Mouse (Mus musculus) hindbrain, postnatal 0 days (tissue): ENCODE measurements around the gene Scml4. TPM values are rescaled to one million over a fixed set of nuclear protein-coding genes. Genes with fewer than 3 reads are reported as not detected.
A peak's percentile ranks its signal among the peaks of the same experiment; 100 is the strongest.

Source experiments
- ATAC-seq: fragments of 200-750 bp; cut with Nextera tagmentation; 2 replicates; pipeline ENCODE4 v1.8.0; 2017; ENCODE audit warnings: mild to moderate bottlenecking, moderate TSS enrichment, moderate library complexity
- DNase-seq: peaks from one replicate; pipeline ENCODE4 v3.0.0-alpha.2; 2015; ENCODE audit warnings: low spot score
- H3K27ac ChIP-seq: fragments of 300-500 bp; sonication (generic); 2 replicates; pipeline ENCODE4 v1.5.1; 2014; ENCODE audit warnings: mild to moderate bottlenecking
- H3K27me3 ChIP-seq: fragments of 300-500 bp; sonication (generic); 2 replicates; pipeline ENCODE4 v1.6.1; 2014; ENCODE audit warnings: low read length, mixed read lengths; ENCODE audit not compliant: insufficient read depth
- H3K36me3 ChIP-seq: fragments of 300-500 bp; sonication (generic); 2 replicates; pipeline ENCODE4 v1.6.1; 2014; ENCODE audit warnings: low read length, mixed read lengths; ENCODE audit not compliant: insufficient read depth
- H3K4me1 ChIP-seq: fragments of 300-500 bp; sonication (generic); 2 replicates; pipeline ENCODE4 v1.6.1; 2014; ENCODE audit warnings: antibody characterized with exemption, low read length, mixed read lengths; ENCODE audit not compliant: insufficient read depth
- H3K4me2 ChIP-seq: fragments of 300-500 bp; sonication (generic); 2 replicates; pipeline ENCODE4 v1.6.1; 2014; ENCODE audit warnings: low read depth, mild to moderate bottlenecking, low read length, moderate library complexity, mixed read lengths
- H3K4me3 ChIP-seq: fragments of 300-500 bp; sonication (generic); 2 replicates; pipeline ENCODE4 v1.5.1; 2014; ENCODE audit warnings: low read length
- H3K9ac ChIP-seq: fragments of 300-500 bp; sonication (generic); replicated peaks from 2 replicates; pipeline ENCODE4 v1.6.1; 2014; ENCODE audit warnings: mild to moderate bottlenecking, low read length, moderate library complexity, mixed read lengths
- H3K9me3 ChIP-seq: fragments of 300-500 bp; sonication (generic); 2 replicates; pipeline ENCODE4 v1.6.1; 2016; ENCODE audit warnings: low read length, mixed read lengths
- CTCF ChIP-seq: IDR thresholded peaks from 2 replicates; pipeline ENCODE4 v1.5.1; 2016; ENCODE audit warnings: antibody characterized with exemption, control low read depth, low read depth
- WGBS: fragments of 180-500 bp; shearing (Covaris S2); extraction: QIAGEN DNeasy Blood & Tissue Kit; methylation state at CpG from one replicate; pipeline ENCODE4 v1.1.7; 2014; 5-methylcytosine and 5-hydroxymethylcytosine counted together
- polyA plus RNA-seq: library from polyadenylated mRNA; unstranded; fragments of >200 nt; fragmentation: Nextera tagmentation; extraction: Ambion mirVana; gene quantifications from 2 replicates; pipeline ENCODE4 v1.2.1, GENCODE M21; 2015
- total RNA-seq: library from RNA; depleted of rRNA; stranded (reverse); fragments of >200 nt; gene quantifications from 2 replicates; pipeline ENCODE4 v1.2.3, GENCODE M21; 2014

The Scml4 gene
- total and polyA plus RNA-seq, 2 experiments from 2014 or later, result 7.0 to 16.4 TPM

DNA sequence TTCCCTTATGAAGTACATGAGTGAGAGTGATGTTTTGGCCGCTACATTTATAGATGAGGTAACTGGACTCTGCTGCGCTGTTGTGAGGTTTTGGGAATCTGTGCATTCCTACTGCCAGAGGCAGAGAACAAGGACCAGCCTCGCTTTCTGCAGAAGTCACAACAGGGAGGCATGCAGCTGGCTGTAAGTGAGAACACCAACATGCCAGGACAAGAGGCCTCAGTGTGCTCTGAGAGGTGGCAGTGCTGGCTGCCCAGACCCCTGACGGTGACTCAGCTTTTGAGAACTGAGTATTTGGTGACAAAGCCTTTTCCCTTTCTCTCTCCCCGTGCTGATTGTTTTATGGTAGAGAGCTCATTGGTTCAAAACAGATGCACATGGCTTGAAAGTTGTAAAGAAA, 4.5 kb downstream of the Scml4 start:
- H3K36me3 ChIP-seq, result no peaks in the 10 kb centered on the region
- H3K27ac ChIP-seq, result peak overlapping the region; percentile 56; the same call in 1 of the 2 replicates
- no peak overlapping the region; the same call in 1 of the 2 replicates for H3K9ac ChIP-seq
- TF ChIP-seq CTCF, result no peak
- H3K9me3 ChIP-seq, result no peaks in the 10 kb centered on the region
- ATAC-seq (no peak), DNase-seq (peak; percentile 13)
- no peak overlapping the region for H3K4me3 ChIP-seq
- 32% methylated on average over 5 of the region's 5 CpGs for WGBS
- no peaks in the 10 kb centered on the region for H3K27me3 ChIP-seq
- peak overlapping the region; percentile 67; the same call in 1 of the 2 replicates for H3K4me2 ChIP-seq
- peaks cover 13% of the 10 kb centered on the region for H3K4me1 ChIP-seq

GRCm38 (mm10) chr10:42868416-42868815, 8.2 kb downstream of the Scml4 start:
- no peak overlapping the region for H3K4me2 ChIP-seq
- no peaks in the 10 kb centered on the region for H3K27me3 ChIP-seq
- H3K36me3 ChIP-seq, result no peaks in the 10 kb centered on the region
- DNase-seq (no peak), ATAC-seq (no peak)
- WGBS, result 90% methylated on average over 9 of the region's 9 CpGs
- H3K9ac ChIP-seq, result no peak overlapping the region
- H3K9me3 ChIP-seq, result no peaks in the 10 kb centered on the region
- no peak overlapping the region for H3K27ac ChIP-seq
- H3K4me3 ChIP-seq, result no peak overlapping the region
- peaks cover 20% of the 10 kb centered on the region for H3K4me1 ChIP-seq
- no peak for TF ChIP-seq CTCF

DNA sequence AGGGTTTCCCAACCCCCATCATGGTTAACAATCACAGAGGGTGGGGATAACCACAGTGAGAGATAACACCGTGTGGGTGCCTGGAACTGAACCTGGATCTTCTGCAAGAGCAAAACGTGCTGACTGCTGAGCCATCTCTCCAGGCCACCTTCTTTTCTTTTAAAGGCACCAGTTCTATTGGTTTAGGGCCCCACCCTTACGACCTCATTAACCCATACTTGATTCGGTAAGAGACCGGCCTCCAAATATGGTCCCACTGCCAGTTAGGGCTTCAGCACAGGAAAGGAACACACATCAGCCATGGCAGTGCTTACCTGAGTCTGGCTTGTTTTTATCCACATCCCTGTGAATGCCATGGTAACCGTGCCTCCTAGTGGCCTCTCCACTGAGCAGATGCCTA, 9.3 kb downstream of the Scml4 start:
- 80% methylated on average over 6 of the region's 6 CpGs for WGBS

GRCm38 (mm10) chr10:42872269-42873010, 12.3 kb downstream of the Scml4 start:
- H3K4me1 ChIP-seq, result peaks cover 14% of the 10 kb centered on the region; the same call in 1 of the 2 replicates
- no peaks in the 10 kb centered on the region for H3K27me3 ChIP-seq
- peak; percentile 38 for DNase-seq
- peak; percentile 63 for ATAC-seq
- 0 out of 2 replicates have a peak overlapping the region, but pooled peaks have one; percentile 32 for H3K27ac ChIP-seq
- no peak overlapping the region for H3K4me3 ChIP-seq
- H3K4me2 ChIP-seq, result no peak overlapping the region
- no peak for TF ChIP-seq CTCF
- no peak overlapping the region for H3K9ac ChIP-seq
- H3K9me3 ChIP-seq, result no peaks in the 10 kb centered on the region
- WGBS, result 46% methylated on average over 15 of the region's 15 CpGs
- H3K36me3 ChIP-seq, result no peaks in the 10 kb centered on the region

More for the DNA sequence above, 9.3 kb downstream of the Scml4 start:
- no peak for TF ChIP-seq CTCF
- ATAC-seq (no peak), DNase-seq (no peak)
- Histone ChIP-seq H3K9me3 (no peaks in the 10 kb centered on the region), H3K9ac (no peak overlapping the region), H3K4me3 (no peak overlapping the region), H3K27ac (no peak overlapping the region), H3K4me1 (peaks cover 14% of the 10 kb centered on the region), H3K27me3 (no peaks in the 10 kb centered on the region), H3K36me3 (no peaks in the 10 kb centered on the region), H3K4me2 (no peak overlapping the region)

DNA sequence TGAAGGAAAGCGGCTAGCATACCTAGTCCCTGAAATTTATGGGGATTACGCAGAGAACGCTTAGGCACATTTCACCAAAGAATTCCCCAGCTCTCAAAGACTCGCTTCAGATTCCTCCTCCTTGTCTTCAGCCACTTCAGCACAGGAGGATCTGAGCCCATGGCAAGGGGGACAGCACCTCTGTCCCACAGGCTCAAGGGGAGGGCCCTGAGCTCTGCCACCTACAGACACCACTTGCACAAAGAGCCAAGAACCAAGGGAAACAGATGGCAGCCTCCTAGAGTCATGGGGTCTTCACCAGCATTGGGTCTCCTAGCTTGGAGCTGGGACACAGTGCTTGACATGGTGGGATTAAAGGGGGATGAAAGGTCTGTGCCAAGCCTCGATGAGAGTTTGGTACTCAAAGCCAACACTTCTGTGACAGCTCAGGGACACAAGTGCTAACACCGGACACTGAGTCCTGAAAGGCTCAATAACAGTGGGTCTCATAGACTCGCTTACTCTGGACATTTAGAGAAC, 13.0 kb downstream of the Scml4 start:
- no peaks in the 10 kb centered on the region for H3K36me3 ChIP-seq
- ATAC-seq (no peak), DNase-seq (no peak)
- no peaks in the 10 kb centered on the region for H3K27me3 ChIP-seq
- H3K9me3 ChIP-seq, result no peaks in the 10 kb centered on the region
- no peak overlapping the region for H3K4me2 ChIP-seq
- H3K27ac ChIP-seq, result peak overlapping the region; percentile 20; the same call in 1 of the 2 replicates
- H3K4me1 ChIP-seq, result peaks cover 14% of the 10 kb centered on the region; the same call in 1 of the 2 replicates
- no peak overlapping the region for H3K4me3 ChIP-seq
- H3K9ac ChIP-seq, result no peak overlapping the region
- WGBS, result 71% methylated on average over 7 of the region's 7 CpGs
- TF ChIP-seq CTCF, result no peak

- Histone ChIP-seq H3K4me3 (no peak overlapping the region), H3K4me2 (no peak overlapping the region), H3K4me1 (peaks cover 14% of the 10 kb centered on the region; the same call in 1 of the 2 replicates), H3K27ac (no peak overlapping the region), H3K27me3 (no peaks in the 10 kb centered on the region), H3K9ac (no peak overlapping the region), H3K36me3 (no peaks in the 10 kb centered on the region), H3K9me3 (no peaks in the 10 kb centered on the region)
- ATAC-seq (no peak), DNase-seq (no peak)
- 79% methylated on average over 5 of the region's 5 CpGs for WGBS
- no peak for TF ChIP-seq CTCF
Observed at GRCm38 (mm10) chr10:42876172-42876571, 16.0 kb downstream of the Scml4 start.

DNA sequence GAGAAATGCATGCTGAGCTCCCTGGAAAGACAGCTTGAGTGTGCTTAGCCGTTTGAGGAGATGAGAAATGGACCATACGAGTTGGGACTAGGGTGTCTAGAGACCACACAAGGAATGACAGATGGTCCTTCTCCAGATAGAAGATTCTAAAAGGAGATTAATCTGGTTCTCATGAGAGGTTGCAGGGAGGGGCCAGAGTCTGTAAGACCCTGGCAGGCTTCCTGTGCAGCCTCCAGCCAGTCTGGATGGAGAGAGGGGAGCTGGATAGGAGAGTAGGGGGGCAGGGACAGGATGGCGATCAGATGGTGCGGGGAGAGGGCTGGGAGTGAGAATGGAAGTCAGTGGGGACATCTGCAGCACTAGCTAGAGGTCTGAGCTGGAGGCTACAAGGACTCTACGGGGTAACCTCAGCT, 19.1 kb downstream of the Scml4 start:
- H3K27ac ChIP-seq, result no peak overlapping the region
- no peak overlapping the region for H3K9ac ChIP-seq
- WGBS, result 47% methylated on average over 5 of the region's 5 CpGs
- no peaks in the 10 kb centered on the region for H3K4me1 ChIP-seq
- H3K4me2 ChIP-seq, result no peak overlapping the region
- H3K4me3 ChIP-seq, result no peak overlapping the region
- peak; percentile 44 for DNase-seq
- no peaks in the 10 kb centered on the region for H3K9me3 ChIP-seq
- ATAC-seq, result peak; percentile 70
- no peaks in the 10 kb centered on the region for H3K36me3 ChIP-seq
- no peaks in the 10 kb centered on the region for H3K27me3 ChIP-seq
- no peak for TF ChIP-seq CTCF
